Mouse (Mus musculus) C2C12 (cell line): ENCODE results near the gene Jmjd6.

Experiments used
- CEBPB ChIP-seq: IDR thresholded peaks from one replicate; pipeline ENCODE4 v1.6.1; 2011; ENCODE audit warnings: low read depth, mild to moderate bottlenecking, control low read depth, moderate library complexity
- CTCF ChIP-seq: IDR thresholded peaks from one replicate; pipeline ENCODE4 v1.5.1; 2011; ENCODE audit not compliant: control insufficient read depth, insufficient read depth, insufficient read length
- MAX ChIP-seq: IDR thresholded peaks from one replicate; pipeline ENCODE4 v1.6.1; 2011; ENCODE audit warnings: mild to moderate bottlenecking, control low read depth
- MYOD1 ChIP-seq: IDR thresholded peaks from one replicate; pipeline ENCODE4 v1.6.1; 2011; ENCODE audit warnings: low read depth; ENCODE audit not compliant: control insufficient read depth, insufficient read length
- MYOG ChIP-seq: IDR thresholded peaks from one replicate; pipeline ENCODE4 v1.6.1; 2011; ENCODE audit not compliant: control insufficient read depth, insufficient read length; ENCODE audit errors: extremely low read depth
- USF1 ChIP-seq: IDR thresholded peaks from one replicate; pipeline ENCODE4 v1.6.1; 2011; ENCODE audit warnings: low read depth, mild to moderate bottlenecking, control low read depth, moderate library complexity

DNA sequence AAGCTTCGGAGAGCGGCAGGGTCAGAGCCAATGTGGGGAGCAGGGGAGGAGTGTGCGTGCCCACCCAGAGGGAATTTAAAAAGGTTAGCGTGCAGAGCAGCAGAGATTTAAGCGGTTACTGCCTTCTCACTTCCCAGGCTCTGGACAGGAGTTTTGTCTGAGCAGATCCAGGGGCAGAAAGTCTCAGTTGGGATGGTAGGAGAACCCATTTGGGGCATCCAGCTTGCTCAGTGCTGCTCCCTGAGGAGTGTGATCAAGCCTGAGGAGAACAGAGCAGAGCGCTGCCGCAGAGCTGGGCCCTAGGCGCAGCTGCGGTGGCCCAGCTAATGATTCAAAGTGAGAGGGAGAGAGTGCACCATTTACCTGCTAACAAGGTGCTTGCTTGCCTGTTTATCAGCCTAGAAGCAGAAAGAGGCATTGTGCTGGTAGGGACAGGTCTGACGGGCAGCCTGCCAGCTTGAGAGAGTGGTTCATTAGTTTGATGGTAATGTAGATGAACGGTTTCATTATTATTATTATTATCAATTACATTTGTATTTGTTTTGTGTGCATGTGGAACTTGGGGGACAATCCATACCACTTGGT is 34.3 kb downstream of the Jmjd6 start:
- TF ChIP-seq CTCF (no peak), MYOG (no peak), MYOD1 (no peak), USF1 (no peak), CEBPB (no peak), MAX (no peak)
